Mouse (Mus musculus) heart, postnatal 0 days (tissue): ENCODE data around the gene Tex101.

ENCODE experiments used
- CTCF ChIP-seq: IDR thresholded peaks from 2 replicates; pipeline ENCODE4 v1.5.1; 2016; ENCODE audit warnings: antibody characterized with exemption, control low read depth, low read depth
- EP300 ChIP-seq: IDR thresholded peaks from 2 replicates; pipeline ENCODE4 v1.6.1; 2016; ENCODE audit warnings: antibody characterized with exemption, low read depth

DNA sequence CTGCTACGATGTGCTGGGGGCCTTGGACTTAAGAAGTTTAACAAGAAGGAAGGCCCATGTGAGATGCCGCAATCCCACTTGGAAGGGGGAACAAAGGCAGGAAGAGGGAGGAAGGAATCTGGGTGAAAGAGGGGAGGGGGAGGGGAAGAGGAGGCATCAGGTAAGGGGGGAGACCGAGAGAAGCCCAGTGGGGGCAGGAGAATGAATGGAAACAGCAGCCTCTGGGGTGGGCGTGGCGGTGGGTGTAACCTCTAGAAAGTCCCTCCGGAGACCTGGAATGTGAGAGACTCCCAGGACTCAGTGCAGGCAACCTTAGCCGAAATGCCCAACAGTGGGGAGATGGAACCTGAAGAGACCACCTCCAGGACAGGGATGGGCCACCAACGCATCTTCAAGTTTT, 12.2 kb downstream of the Tex101 start:
- TF ChIP-seq CTCF (no peak), EP300 (no peak)
